Mouse (Mus musculus) left cerebral cortex, postnatal 36 days (tissue): Measurements from ENCODE around the gene Has1. TPM values are rescaled to one million over a fixed set of nuclear protein-coding genes. Genes with fewer than 3 reads are reported as not detected.
A peak's percentile ranks its signal among the peaks of the same experiment; 100 is the strongest.
"Not testable (repeated sequence)": the region's sequence is repeated elsewhere in the genome, so short reads cannot be mapped to it uniquely, and the experiment has no call there.

Experiments used
- DNase-seq, 2 experiments: peaks; one replicate each; pipeline ENCODE4 v3.0.0; 2021 to 2022; ENCODE audit warnings: low spot score in 2 of 2, mixed read lengths in 1 of 2
- intact Hi-C: fragments of 180-260 bp; cut with DNase I; formaldehyde crosslinking; loops from one replicate; pipeline ENCODE4 v1.15.1; 2025
- total RNA-seq, 2 experiments: library from RNA; stranded (reverse); gene quantifications; 2 replicates each; pipeline ENCODE4 v1.2.3; 2021

The Has1 gene
- total RNA-seq, 2 experiments from 2014 or later: 0.45 to 0.79 TPM

DNA sequence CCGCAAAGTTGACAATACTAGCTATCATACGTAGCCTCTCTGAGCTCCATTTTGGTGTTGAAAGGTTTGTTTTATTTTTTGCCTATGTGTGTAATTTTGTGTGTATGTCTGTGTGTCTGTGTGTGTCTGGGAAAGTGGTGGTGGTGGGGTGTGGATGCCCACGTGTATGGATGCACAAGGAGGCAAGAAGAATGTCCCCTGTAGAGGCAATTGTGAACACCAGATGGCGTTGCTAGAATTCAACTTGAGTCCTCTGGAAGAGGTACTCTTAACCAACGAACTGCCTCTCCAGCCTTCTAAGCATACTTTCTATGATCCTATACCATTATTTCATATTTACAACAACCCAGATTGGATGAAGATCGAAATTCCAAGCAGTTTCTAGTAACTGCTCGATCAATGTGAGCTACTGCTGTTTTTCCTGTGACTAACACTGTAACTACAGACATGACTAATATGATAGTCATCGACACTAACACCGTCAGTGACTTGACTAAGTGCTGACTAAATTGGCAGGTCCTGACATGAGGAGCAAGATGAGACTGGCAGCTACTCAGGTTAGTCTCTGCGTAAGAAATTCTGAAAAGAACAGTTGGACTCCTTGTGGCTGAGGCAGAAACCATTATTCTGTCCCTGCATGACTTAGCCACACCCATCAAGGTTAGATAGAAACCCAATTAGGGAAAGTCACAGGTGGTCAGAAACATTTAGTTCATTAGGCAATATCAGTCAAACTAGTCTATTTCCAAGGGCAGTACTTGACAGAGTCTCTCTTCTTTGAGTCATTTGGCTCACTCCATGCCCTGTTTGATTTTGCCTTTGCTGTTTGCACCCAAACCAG, 9.6 kb downstream of the Has1 start:
- DNase-seq: no peak
- intact Hi-C loops: no loop called here

DNA sequence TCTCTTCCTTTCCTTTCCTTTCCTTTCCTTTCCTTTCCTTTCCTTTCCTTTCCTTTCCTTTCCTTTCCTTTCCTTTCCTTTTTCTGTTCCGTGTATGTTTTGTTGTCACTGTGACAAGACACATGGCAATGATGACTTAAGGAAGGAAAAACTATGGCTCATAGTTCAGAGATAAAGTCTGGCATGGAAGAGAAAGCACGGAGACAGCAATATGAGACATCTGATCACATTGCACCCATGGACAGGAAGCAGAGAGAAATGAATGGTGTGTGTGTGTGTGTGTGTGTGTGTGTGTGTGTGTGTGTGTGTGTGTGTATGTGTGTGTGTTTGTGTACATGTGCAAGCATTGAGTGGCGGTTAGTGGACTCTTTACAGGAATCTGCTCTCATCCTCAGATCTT, 10.4 kb downstream of the Has1 start:
- intact Hi-C loops, DNase-seq: not testable (repeated sequence)

DNA sequence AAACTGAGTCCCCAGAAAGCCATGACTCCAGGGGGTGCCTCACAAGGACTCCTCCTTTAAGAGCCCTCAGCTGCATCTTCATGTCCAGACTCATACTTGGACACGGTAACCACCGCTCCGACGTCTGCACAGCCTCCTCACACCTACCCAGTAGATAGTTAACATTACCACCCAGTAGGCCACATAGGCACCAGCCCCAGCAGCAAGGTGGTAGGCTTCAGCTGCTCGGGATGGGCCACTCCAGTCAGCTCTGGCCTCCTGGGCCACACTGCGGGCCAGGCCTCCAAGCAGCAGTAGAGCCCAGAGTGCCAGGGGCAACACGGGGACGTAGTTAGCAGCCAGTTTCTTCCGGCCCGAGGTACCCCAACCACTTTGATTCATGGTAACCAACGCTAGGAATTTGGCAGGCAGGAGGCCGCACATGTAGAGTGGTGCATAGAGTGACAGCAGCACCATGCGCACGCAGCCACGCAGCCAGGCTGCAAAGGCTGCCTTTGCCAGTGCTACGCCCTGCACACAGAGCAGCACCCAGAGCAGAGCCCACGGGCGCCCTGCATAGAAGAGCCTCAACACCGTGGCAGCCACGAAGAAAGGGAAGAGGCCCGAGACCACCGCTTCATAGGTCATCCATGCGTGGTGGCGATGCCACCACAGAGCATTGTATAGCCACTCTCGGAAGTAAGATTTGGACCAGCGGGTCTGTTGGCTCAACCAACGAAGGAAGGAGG, 11.3 kb downstream of the Has1 start:
- intact Hi-C loops: no loop called here
- DNase-seq: no peak

DNA sequence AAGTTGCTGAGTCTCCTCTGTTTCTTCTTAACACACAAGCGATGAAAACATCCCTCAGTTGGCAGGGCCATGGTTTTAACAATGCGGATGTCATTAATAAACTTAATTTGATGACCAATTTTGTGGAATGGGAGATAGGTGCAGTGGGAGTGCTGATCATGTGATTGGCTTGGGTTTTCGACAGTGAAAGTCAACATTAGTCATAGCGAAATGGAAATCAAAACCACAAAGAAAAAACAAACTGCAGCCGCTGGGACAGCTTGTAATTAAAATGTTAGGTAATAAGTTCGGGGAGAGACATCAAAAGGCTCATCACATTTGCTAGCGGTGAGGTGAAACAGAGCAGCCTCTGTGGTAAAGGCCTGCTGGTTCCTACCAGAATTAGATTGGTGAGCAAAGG, 14.2 kb downstream of the Has1 start:
- no peak for DNase-seq
- intact Hi-C loops: no loop called here

DNA sequence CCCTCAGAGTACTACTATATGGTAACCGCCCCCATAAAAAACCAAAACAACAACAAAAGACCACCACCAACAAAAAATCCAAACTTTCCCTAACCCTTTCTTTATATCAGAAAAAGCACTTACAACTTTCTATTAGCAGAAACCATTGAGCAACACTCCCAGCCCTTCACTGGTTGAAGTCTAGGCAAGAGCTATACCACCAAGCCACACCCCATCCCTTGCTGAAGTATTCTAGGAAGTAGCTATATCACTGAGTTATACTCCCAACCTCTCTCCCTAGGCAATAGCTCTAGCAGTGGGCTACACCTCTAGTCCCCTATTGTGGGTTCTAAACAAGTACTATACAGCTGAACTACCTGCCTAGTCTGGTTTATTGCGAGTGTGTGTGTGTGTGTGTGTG, 15.7 kb downstream of the Has1 start:
- intact Hi-C loops: loop anchor here (5.0 kb wide), 1 partner anchor 58 kb away; no protein-coding TSS in a partner anchor
- no peak for DNase-seq

DNA sequence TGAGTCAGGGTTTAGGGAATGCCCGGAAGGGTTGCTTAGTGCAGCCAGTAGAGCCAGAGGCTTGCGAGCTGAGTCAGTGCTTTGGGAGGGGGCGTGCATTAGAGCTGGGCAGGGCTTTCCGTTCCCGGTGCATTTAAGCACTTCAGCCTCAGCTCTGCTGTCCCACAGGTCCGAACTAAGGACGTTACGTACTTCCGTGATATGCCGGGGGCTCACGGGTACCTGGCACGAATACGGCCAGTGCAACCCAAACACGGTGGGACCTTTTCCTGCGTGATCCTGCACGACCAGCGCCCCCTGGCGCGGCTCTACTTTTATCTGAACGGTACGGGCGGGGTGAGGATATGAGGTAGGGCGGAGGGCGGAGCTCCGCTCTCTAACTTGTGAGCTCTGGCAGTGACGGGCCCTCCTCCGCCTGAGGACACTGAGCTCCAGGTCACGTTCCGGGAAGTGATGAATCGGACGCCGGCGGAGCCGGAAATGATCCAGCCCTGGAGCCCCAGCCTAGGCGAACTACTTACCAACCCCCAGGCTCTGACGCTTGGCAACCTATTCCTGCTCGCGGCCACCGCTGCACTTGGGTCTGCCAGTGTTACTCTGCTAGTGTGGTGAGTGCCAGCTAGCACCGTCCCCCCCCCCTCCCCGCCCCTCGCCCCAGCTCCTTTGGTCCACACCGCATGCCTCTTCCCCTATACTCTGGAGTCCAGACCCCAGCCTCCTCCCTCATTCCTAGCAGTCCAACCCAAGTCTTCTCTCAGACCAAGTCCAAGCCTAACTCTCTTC, 16.9 kb downstream of the Has1 start:
- DNase-seq: peak; percentile 93 to 96
- intact Hi-C loops: loop anchor here (1.0 to 5.0 kb wide), 2 partner anchors 12 to 59 kb away; no protein-coding TSS in a partner anchor

DNA sequence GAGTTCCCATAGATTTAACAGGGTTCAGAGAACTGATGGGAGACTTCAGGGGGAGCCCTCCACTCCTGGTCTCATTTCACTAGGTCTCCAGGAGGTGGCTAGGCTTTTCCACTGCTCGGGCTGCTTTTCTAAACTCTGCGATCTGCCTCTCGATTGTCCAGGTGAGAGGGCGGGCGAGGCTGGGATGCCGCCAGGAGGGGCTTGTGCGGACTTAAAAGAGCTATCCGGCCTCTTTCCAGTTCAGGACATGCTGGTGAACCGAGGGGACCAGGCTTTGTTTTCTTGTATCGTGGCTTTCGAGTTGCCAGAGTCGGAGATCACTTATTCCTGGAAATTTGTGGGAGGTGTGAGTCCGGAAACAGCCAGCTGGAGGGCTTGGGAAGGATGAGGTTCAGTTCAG, 17.6 kb downstream of the Has1 start:
- DNase-seq: peak in 1 of 2 experiments; percentile 33
- intact Hi-C loops: loop anchor here (5.0 kb wide), 1 partner anchor 60 kb away; no protein-coding TSS in a partner anchor

DNA sequence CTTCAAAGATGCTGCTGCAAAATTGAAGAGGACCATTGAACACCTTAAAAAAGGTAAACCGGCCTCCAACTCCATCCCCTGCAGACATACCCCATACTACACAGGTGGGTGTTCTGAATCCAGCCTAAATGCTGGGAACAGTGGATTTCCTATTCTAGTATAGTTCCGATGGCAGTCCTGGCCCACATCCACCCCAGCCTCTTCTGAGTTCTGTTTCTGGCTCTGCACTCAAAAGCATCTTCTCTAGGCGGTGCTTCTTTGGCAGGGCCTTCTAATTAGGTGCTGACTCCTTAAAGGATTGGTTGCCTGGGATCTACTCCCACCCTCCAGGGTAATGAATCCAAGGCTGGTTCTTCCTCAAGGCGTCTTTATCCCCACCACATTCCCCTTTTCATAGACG, 18.9 kb downstream of the Has1 start:
- DNase-seq: peak in 1 of 2 experiments; percentile 32
- intact Hi-C loops: loop anchor here (5.0 kb wide), 1 partner anchor 61 kb away; no protein-coding TSS in a partner anchor

DNA sequence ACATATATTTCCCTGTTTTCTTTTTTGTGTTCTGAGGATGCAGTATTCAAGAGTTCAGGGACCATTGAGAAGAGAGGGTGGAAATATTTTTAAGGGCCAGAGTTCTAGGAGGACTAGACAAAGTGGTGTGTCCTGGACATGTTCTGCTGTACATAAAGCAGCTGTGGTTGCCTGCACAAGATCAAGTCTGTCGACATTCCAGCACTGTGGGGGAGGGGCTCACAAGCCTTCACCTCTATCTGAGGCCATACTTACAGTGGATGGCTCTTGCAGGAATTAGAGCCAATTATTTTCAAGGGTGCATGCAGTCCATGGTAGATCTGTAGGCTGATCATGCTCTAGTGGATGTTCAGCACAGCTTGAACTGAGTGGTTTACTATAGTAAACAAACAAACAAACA, 20.1 kb downstream of the Has1 start:
- intact Hi-C loops: loop anchor here (5.0 kb wide), 1 partner anchor 62 kb away; no protein-coding TSS in a partner anchor

DNA sequence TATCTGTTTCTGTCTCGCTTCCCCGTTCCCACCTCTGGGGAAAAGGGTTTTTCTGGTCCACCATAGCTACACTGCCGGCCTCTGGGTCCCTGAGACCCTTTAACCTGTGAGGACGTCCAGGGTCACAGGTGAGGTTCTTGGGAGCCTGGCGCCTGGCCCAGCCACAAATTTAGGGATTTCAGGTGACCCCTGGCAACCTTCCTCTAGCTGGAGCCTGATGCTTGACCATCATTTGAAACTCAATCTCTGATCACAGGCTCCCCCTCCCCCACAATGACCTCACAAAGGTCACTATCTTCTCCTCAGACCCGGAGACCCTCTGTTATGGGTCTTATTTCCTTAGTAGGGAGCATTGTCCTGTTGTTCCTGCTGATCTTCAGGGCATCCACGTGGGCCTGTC, 24.3 kb downstream of the Has1 start:
- DNase-seq: no peak

More for the DNA sequence above, 20.1 kb downstream of the Has1 start:
- no peak for DNase-seq

DNA sequence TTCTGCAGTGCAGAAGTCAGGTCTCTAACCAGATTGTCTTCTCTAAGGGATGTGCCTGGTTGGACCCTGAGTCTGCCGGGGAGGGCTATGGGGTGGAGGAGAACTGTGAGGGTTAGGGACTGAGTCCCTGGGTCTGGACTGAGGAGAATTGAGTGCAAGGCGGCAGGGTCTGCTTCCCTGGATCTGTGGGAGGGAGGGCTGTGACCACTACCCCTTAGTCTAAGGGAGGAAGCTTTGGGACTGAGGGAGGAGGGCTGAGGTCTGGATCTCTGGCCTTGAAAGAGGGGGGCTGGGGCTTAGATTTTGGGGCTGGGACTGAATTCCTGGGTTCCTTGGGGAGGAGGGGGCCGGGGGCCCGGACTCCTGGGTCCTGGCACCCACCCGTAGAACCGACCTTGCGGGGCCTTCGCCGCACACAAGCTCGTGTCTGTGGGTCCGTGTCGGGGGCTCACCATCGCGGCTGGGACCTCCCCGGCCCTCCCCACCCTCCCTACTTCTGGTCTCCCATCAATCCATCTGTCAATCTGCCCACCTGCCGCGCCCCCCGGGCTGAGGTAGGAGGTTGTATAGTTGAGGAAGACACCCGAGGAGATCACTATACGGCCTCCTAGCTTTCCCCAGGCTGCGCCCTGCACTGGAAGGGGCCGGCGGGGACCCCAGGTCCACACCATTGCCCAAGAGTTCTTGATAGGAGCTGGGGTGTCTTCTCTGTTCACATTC, 25.0 kb downstream of the Has1 start:
- intact Hi-C loops: loop anchor here (5.0 kb wide), 2 partner anchors 63 to 428 kb away; partner anchors contain the start of gene Lix1
- DNase-seq: no peak

More for the DNA sequence above, 24.3 kb downstream of the Has1 start:
- intact Hi-C loops: no loop called here

DNA sequence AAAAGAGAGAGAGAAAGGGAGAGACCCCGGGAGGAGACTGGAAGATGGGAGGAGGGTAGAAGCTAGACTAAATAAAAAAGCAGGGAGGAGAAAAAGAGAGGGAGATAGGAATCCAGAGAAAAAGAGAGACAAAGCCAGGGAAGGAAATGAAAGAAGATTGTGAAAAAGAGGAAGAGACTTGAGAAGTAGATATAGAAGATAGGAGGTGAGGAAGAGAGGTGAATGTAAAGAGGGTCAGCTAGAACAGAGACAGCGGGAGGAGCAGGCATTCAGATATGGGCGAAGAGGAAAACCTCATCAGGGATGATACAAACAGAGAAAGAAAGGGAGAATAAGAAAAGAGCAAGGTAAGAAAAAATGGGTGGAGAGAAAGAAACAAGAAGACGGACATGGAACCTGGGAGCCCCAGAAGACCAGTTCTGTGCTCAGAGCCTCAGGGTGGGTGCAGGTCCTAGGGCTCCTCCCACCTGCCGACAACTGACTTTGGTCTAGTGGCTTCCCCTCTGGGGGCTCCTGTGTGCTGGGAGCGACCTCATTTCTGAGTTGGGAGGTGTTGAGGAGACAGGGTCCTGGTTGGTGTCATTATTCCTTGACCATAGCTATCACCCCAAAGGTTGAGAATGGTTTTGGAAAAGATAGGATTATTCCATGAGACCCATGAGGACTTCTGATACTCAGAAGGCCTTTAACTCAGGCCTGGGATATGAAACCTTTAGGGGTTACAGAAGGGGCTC, 25.8 kb downstream of the Has1 start:
- no peak for DNase-seq
- intact Hi-C loops: loop anchor here (5.0 kb wide), 2 partner anchors 62 to 427 kb away; partner anchors contain the start of gene Lix1

DNA sequence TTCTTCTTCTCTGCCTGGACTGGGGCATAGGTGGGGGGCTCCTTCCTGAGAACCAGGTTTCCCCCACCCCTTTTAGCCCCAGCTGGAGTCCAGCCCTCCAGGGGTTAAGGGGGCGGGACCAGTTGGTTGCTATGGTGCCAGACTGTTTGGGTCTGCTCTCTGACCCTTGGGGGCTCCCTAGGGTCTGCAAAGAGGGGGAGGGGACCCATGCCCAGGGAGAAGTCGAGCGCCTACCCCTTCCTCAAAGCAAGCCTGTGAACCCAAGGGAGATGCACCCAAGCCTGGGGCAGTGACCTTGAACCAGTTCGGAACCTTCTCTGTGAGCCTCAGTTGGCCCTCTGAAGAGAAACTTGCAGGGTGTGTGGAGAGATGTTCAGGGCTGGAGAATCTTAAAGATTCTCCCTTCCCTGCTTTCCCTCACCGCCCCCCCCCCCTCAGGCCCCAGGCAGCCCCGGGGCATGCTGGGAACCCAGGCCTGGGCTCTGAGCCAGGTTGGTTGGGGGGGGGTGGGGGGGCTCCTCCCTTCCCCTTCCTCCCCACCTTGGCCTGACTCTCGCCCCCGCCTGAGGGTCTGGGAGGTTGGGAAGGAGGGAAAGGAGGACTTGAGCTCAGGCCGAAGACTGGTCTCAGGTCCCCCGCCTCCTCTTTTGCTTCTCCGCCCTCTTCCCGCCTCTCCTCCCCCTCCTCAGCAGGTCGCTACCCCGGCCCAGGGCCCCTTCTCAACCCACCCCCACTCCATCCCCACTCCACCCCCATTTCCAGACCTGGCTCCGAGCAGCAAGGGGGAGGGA, 26.6 kb downstream of the Has1 start:
- intact Hi-C loops: loop anchor here (5.0 kb wide), 2 partner anchors 61 to 426 kb away; partner anchors contain the start of gene Lix1

DNA sequence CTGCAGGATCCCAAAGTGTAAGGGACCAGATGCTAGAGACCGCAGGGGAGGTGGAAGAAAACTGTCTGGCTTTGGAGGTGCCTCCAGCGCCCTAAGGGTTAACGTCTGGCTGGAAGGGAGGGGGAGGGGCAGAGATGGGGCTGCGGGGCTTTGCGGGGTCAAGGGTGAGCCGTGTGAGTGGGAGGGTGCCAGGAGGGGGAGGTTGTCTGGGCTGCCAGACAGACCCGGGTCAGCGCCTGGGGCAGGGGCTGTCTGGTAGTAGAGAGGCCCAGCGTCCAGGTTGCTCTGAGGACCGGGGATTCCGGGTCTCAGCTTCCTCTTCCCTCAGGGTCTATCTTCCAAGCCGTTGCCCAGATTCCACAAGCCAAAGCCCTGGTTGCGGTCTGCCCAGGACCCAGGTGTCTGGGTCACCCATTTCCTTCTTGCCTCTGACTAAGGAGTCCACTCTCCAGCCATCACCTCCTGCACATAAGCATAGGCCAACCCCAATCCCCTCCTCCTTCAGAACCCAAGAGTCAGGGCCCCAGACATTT, 27.3 kb downstream of the Has1 start:
- intact Hi-C loops: loop anchor here (2.0 to 5.0 kb wide), 3 partner anchors 60 to 425 kb away; partner anchors contain the start of genes Lix1 and Lnpep

More for the DNA sequence above, 26.6 kb downstream of the Has1 start:
- DNase-seq: peak; percentile 41 to 47

DNA sequence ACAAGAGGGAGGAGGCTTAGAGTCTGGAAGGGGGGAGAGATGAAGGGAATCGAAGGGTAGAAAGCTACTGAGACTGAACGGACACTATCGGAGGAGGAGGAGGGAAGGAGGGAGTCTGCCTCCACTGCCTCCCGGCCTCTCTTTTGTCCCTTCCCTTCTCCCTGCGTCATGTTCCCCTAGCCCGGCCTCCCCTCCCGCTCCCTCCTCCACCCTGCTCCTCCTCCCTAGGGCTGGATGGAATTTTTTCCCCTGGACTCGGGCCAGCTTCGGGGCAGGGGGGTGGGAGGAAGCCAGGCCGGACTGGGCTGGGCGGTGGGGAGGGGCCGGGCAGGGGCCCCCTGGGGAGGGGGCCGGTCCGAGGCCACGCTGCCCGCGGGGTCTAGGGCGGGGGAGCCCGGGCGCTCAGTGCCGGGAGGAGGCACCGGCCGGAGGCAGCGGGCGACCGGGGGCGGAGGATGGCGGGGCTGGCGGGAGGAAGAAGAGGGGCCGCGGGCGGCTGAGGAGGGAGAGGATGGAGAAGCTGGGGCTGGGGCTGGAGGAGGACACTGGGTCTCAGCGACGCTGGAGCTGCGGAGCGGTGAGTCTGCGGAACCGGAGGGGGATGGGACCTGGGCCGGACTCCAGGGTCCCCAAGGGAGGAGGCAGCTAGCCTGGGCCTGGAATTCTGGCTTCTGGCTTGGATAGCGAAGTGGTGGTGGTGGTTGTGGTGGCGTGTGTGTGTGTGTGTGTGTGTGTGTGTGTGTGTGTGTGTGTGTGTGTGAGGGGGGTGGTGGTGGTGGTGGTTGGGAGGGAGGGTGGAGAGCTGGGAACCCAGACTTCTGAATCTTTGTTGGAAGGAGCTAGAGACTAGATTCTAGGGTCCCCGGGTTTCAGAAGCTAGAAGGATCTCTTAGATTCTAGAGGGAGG, 28.0 kb downstream of the Has1 start, which contains the start of gene Spaca6:
Gene Spaca6 (plus strand): TSS at position 408 of the 907 bp plus-strand sequence.
- intact Hi-C loops: loop anchor here (1.0 to 5.0 kb wide), 4 partner anchors 11 to 425 kb away; partner anchors contain the start of genes Lix1 and Lnpep
- peak; percentile 87 to 89 for DNase-seq

More for the DNA sequence above, 27.3 kb downstream of the Has1 start:
- DNase-seq: peak; percentile 60 to 62
